Mouse (Mus musculus): ENCODE results near the gene Thap3. TPM values are rescaled to one million over a fixed set of nuclear protein-coding genes. Genes with fewer than 3 reads are reported as not detected.

Gene Thap3
- polyA plus RNA-seq, 1 experiment from 2014 or later = 45.6 TPM

DNA sequence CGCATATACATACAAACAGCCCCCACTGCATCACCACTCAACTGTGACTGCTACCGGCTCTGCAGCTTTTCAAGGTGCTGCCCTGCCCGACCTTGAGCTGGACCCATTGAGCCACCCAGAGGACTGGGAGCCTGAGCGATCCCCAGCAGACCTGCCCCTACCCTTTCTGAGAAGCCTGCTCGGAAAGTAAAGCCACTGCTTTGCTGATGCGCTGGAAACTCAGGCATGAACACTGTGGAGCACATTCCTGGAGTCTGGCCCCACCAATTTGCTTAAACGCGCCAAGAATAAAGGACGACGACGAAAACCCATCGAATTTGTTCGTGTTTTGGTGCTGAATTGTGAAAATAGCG is 19.3 kb upstream of the Thap3 start:
- Histone ChIP-seq H3K4me3 (peak overlapping the region; percentile 67), H3K27me3 (peaks cover 18% of the 10 kb centered on the region), H3K36me3 (peaks cover 3% of the 10 kb centered on the region; the same call in 1 of the 2 replicates), H3K9me3 (no peaks in the 10 kb centered on the region), H3K4me2 (replicated peaks) (peak overlapping the region; percentile 100), H3K27ac (peak overlapping the region; percentile 31; the same call in 1 of the 2 replicates), H3K9ac (no peak overlapping the region), H3K4me1 (peaks cover 34% of the 10 kb centered on the region)
- no peak for ATAC-seq (ENCODE audit: insufficient number of reproducible peaks, insufficient read depth, low FRiP score, low TSS enrichment)
- under 1% methylated on average over 14 of the region's 14 CpGs for WGBS

DNA sequence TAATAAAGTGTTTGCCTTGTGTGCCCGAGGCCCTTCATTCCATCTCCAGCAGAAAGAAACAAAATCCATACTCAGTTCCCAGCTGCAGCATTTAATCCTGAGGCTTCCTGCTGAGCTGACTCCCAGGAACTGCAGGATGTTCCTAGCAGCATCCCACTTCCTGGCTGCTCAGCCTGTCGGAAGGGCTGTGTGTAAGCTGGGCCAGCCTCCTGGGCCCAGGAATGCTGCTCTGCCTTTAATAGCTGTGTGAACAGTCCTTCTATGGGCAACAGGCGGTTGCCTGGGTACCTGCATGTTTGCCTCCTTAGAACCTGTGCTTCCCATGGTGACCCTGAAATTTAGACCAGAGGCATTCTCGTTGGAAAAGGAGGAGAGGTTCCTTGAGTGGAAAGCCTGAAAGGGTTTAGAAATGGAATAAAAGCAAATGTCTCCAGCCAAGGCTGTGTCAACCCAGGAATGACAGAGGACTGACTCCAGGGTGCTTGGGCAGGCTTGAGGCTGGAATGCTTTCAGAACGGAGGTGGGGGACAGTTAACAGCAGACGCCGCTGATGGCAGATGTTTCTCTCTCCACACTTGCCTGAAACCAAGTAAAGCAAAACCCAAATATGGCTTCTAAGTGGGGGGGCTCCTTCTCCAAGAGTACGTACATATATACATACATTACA is 18.8 kb upstream of the Thap3 start:
- peak overlapping the region; percentile 100 for H3K4me2 ChIP-seq (replicated peaks)
- no peak overlapping the region for H3K9ac ChIP-seq
- H3K36me3 ChIP-seq = 0 out of 2 replicates have a peak, but pooled peaks cover 3% of the 10 kb centered on the region
- H3K9me3 ChIP-seq = no peaks in the 10 kb centered on the region
- peaks cover 18% of the 10 kb centered on the region for H3K27me3 ChIP-seq
- peak overlapping the region; percentile 67 for H3K4me3 ChIP-seq
- ATAC-seq (ENCODE audit: insufficient number of reproducible peaks, insufficient read depth, low FRiP score, low TSS enrichment) = no peak
- WGBS = 5% methylated on average over 8 of the region's 8 CpGs
- H3K27ac ChIP-seq = no peak overlapping the region
- H3K4me1 ChIP-seq = peaks cover 34% of the 10 kb centered on the region

DNA sequence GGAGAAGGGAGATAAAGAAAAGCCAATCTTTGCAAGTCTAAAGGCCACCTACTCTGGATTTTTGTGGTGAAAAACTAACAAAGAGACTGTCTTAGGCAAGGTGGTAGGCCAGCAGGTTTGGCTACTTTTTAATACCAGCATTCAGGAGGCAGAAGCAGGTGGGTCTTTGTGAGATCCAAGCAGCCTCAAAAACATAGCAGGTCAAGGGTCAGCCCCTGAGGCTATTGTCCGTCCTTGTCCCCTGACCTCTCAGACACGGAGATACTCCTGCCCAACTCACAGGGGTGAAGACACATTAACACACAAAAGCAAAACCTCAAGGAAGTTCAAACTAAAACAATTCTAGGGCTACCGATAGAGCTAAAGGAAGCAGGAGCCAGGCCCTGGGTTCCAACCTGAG is 18.0 kb upstream of the Thap3 start:
- Histone ChIP-seq H3K4me2 (replicated peaks) (no peak overlapping the region), H3K9me3 (no peaks in the 10 kb centered on the region), H3K27ac (no peak overlapping the region), H3K4me1 (peaks cover 34% of the 10 kb centered on the region), H3K36me3 (no peaks in the 10 kb centered on the region), H3K4me3 (no peak overlapping the region), H3K27me3 (peaks cover 18% of the 10 kb centered on the region), H3K9ac (no peak overlapping the region)
- ATAC-seq (ENCODE audit: insufficient number of reproducible peaks, insufficient read depth, low FRiP score, low TSS enrichment) = no peak
- 12% methylated on average over 3 of the region's 3 CpGs for WGBS

DNA sequence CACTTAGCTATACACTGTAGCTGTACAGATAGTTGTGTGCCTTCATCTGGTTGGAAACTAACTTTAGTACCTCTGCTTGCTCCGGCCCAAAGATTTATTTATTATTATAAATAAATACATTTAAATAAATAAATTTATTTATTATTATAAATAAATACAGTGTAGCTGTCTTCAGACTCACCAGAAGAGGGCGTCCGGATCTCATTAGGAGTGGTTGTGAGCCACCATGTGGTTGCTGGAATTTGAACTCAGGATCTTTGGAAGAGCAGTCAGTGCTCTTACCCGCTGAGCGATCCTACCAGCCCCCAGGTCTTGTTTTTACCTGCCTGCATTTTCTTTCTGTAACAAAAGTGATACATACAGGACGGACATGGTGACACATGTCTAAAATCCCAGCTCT is 17.3 kb upstream of the Thap3 start:
- H3K27ac ChIP-seq = no peak overlapping the region
- no peaks in the 10 kb centered on the region for H3K36me3 ChIP-seq
- H3K4me2 ChIP-seq (replicated peaks) = no peak overlapping the region
- H3K27me3 ChIP-seq = peaks cover 18% of the 10 kb centered on the region
- peaks cover 30% of the 10 kb centered on the region for H3K4me1 ChIP-seq
- ATAC-seq (ENCODE audit: insufficient number of reproducible peaks, insufficient read depth, low FRiP score, low TSS enrichment) = no peak
- no peak overlapping the region for H3K9ac ChIP-seq
- WGBS = 76% methylated on average over 6 of the region's 6 CpGs
- no peak overlapping the region for H3K4me3 ChIP-seq
- H3K9me3 ChIP-seq = no peaks in the 10 kb centered on the region

DNA sequence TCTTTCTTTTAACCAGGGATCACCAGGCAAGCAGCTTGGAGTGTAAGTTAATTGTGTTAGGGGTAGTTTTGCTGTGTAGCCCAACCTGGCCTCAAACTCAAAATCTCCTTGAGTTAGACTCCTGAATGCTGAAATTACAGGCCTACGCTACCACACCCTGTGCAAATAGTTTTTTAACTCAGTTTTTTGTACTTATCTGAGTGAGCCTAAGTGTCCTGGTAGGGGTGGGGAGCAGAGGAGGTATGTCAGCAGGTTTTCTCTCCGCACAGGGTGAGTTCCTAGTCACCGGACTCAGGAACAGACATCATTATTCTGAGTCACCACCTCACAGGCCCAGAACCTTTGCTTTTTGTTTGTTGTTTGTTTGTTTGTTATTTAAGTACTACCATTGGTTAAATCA is 13.3 kb upstream of the Thap3 start:
- peaks cover 8% of the 10 kb centered on the region for H3K4me1 ChIP-seq
- no peaks in the 10 kb centered on the region for H3K36me3 ChIP-seq
- WGBS = 95% methylated on average over 3 of the region's 3 CpGs
- H3K4me2 ChIP-seq (replicated peaks) = no peak overlapping the region
- H3K9me3 ChIP-seq = no peaks in the 10 kb centered on the region
- no peak overlapping the region for H3K4me3 ChIP-seq
- H3K27ac ChIP-seq = no peak overlapping the region
- ATAC-seq (ENCODE audit: insufficient number of reproducible peaks, insufficient read depth, low FRiP score, low TSS enrichment) = no peak
- peaks cover 7% of the 10 kb centered on the region for H3K27me3 ChIP-seq
- no peak overlapping the region for H3K9ac ChIP-seq

DNA sequence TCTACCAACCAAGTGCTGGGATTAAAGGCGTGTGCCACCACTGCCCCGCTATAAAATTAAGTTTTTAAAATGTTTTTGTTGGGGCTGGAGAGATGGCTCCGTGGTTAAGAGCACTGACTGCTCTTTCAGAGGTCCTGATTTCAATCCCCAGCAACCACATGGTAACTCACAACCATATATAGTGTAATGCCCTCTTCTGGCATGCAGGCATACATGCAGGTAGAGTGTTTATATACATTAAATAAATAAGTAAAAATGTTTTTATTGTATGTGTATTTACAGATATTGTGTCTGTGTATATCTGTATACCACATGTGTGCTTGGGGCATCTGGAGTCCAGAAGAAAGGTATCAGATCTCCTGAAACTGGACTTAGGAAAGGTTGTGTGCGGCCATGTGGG is 12.5 kb upstream of the Thap3 start:
- WGBS = 68% methylated on average over 4 of the region's 4 CpGs
- Histone ChIP-seq H3K9me3 (no peaks in the 10 kb centered on the region), H3K27ac (no peak overlapping the region), H3K36me3 (no peaks in the 10 kb centered on the region), H3K4me3 (no peak overlapping the region), H3K4me1 (peaks cover 8% of the 10 kb centered on the region), H3K9ac (no peak overlapping the region), H3K4me2 (replicated peaks) (no peak overlapping the region), H3K27me3 (no peaks in the 10 kb centered on the region)
- ATAC-seq (ENCODE audit: insufficient number of reproducible peaks, insufficient read depth, low FRiP score, low TSS enrichment) = no peak

DNA sequence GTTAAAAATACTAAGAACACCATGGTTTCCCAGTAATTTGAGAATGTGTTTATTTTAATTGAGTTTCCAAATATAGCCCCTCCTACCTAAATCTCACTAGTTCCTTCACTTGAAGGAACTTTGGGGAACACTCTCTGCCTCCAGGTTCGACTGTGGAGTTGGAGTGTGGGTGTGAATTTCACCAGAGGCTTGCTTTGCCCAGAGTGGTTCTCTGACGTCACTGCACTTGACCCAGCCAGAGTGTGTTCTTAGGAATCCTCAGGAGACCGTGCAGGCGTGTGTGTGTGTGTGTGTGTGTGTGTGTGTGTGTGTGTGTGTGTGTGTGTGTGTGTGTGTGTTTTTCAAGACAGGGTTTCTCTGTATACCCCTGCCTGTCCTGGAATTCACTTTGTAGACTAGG is 12.1 kb upstream of the Thap3 start:
- ATAC-seq (ENCODE audit: insufficient number of reproducible peaks, insufficient read depth, low FRiP score, low TSS enrichment) = no peak
- no peaks in the 10 kb centered on the region for H3K36me3 ChIP-seq
- no peak overlapping the region for H3K27ac ChIP-seq
- H3K4me1 ChIP-seq = peaks cover 8% of the 10 kb centered on the region
- H3K4me3 ChIP-seq = no peak overlapping the region
- no peak overlapping the region for H3K9ac ChIP-seq
- H3K4me2 ChIP-seq (replicated peaks) = no peak overlapping the region
- no peaks in the 10 kb centered on the region for H3K27me3 ChIP-seq
- no peaks in the 10 kb centered on the region for H3K9me3 ChIP-seq
- WGBS = 34% methylated on average over 4 of the region's 4 CpGs

DNA sequence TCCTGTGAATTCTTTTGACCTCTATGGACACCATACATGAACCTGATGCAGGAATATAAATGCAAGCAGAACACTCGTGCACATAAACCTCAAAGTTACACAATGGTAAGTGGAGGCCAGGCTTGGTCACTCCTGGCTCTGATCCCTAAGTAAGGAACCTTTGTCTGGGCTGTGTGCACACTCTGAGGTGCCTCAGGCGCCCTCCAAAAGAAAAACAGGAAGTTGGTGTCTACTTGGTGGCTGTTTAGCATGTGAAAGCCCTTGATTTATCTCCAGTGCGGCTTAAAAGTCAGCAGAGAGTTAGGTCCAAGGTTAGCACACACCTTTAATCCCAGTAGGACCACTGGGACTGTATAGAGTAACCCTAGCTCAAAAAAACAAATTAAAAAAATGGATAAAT is 10.7 kb upstream of the Thap3 start:
- Histone ChIP-seq H3K27ac (no peak overlapping the region), H3K36me3 (no peaks in the 10 kb centered on the region), H3K9me3 (no peaks in the 10 kb centered on the region), H3K9ac (no peak overlapping the region), H3K27me3 (no peaks in the 10 kb centered on the region), H3K4me3 (no peak overlapping the region), H3K4me2 (replicated peaks) (no peak overlapping the region), H3K4me1 (peaks cover 9% of the 10 kb centered on the region)
- 49% methylated on average over 3 of the region's 3 CpGs for WGBS
- ATAC-seq (ENCODE audit: insufficient number of reproducible peaks, insufficient read depth, low FRiP score, low TSS enrichment) = no peak

DNA sequence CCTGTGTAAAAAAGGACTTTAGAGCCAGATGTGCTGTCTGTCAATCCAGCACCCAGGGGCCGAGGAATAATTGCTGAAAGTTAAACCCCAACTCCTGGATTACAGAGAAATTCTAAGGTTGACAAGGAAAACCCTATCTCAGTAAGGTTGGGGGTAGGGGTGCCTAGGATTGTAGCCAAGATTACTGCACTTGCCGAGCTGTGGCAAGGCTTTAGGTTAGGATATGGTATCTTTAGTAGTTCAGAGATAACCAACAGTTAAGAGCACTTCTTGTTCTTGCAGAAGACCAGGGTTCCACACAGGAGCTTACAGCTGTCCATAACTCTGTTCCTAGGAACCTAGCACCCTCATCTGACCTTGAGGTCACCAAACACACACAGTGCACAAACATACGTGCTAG is 8.9 kb upstream of the Thap3 start:
- no peaks in the 10 kb centered on the region for H3K27me3 ChIP-seq
- H3K4me3 ChIP-seq = peak overlapping the region; percentile 100; the same call in 1 of the 2 replicates
- no peak for ATAC-seq (ENCODE audit: insufficient number of reproducible peaks, insufficient read depth, low FRiP score, low TSS enrichment)
- no peak overlapping the region for H3K27ac ChIP-seq
- 62% methylated on average over 3 of the region's 3 CpGs for WGBS
- H3K36me3 ChIP-seq = peaks cover 7% of the 10 kb centered on the region; the same call in 1 of the 2 replicates
- H3K4me1 ChIP-seq = peaks cover 23% of the 10 kb centered on the region
- no peaks in the 10 kb centered on the region for H3K9me3 ChIP-seq
- H3K9ac ChIP-seq = 0 out of 2 replicates have a peak overlapping the region, but pooled peaks have one; percentile 73
- H3K4me2 ChIP-seq (replicated peaks) = peak overlapping the region; percentile 58

DNA sequence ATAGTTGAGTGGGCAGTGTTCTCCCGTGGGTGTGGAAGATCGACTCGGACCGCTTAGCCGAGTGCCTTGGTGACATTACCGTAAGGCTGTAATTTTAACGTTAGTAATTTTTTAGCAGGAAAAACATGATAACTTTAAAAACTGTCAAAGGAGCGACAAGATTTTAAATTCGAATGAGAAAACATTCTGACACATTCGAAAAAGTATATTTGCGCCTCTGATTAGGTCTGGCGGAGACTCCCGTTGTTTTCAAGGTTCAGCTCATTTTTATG is 8.1 kb upstream of the Thap3 start:
- peak overlapping the region; percentile 72 for H3K27ac ChIP-seq
- H3K9ac ChIP-seq = peak overlapping the region; percentile 73
- peaks cover 23% of the 10 kb centered on the region for H3K4me1 ChIP-seq
- 5% methylated on average over 13 of the region's 13 CpGs for WGBS
- no peak for ATAC-seq (ENCODE audit: insufficient number of reproducible peaks, insufficient read depth, low FRiP score, low TSS enrichment)
- no peaks in the 10 kb centered on the region for H3K27me3 ChIP-seq
- peaks cover 15% of the 10 kb centered on the region for H3K36me3 ChIP-seq
- peak overlapping the region; percentile 58 for H3K4me2 ChIP-seq (replicated peaks)
- peak overlapping the region; percentile 100 for H3K4me3 ChIP-seq
- H3K9me3 ChIP-seq = no peaks in the 10 kb centered on the region

DNA sequence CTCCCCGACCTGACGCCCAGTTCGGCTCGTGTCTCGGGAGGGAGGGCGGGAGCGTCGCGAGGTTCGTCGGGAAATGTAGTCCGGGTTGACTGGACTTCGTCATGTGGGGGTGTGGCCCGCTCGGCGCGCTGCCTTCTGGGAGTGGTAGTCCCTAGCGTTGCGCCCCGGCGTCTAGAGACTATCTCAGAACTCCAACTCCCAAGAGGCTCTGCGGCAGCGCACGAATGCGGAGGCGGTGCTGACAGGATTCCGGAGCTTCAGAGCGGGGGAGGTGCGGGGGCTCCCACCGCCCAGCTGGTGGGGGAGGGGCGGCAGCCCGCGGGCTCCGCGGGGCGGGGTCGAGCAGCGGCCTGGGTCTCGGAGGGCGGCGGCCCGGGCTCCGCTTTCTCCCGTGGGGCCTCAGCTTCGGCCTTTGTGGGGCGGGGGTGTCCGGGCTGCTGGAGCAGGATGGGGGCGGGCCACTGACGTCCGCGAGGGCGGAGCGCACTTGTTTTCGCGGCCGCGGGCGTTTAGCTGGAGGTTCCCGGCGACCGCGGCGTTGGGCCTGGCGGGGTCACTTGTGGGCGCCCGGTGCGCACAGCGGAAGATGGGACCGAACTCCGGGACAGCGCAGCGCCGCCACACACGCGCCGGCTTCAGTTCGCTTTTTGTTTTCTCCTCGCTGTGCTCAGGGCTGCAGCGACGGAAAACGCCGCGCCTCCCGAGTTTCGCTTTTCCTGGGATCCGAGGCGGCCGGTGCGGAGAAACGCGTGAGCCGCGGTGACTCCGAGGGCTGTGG is 7.6 kb upstream of the Thap3 start, which contains the start of gene Phf13:
Gene Phf13 (minus strand): TSS at position 86 of the 778 bp plus-strand sequence.
- Histone ChIP-seq H3K9me3 (no peaks in the 10 kb centered on the region), H3K27ac (peak within 1 kb of the TSS; percentile 88), H3K9ac (peak within 1 kb of the TSS; percentile 99), H3K27me3 (no peaks in the 10 kb centered on the region), H3K36me3 (peaks cover 20% of the 10 kb centered on the region), H3K4me2 (replicated peaks) (peak within 1 kb of the TSS; percentile 77), H3K4me1 (peaks cover 23% of the 10 kb centered on the region), H3K4me3 (peak within 1 kb of the TSS; percentile 100)
- ATAC-seq (ENCODE audit: insufficient number of reproducible peaks, insufficient read depth, low FRiP score, low TSS enrichment) = peak; percentile 92
- WGBS = under 1% methylated on average over 93 of the region's 94 CpGs
